Mouse (Mus musculus) kidney, adult 2 months (tissue): ENCODE measurements around the gene Gsk3a. TPM values are rescaled to one million over a fixed set of nuclear protein-coding genes. Genes with fewer than 3 reads are reported as not detected.

Experiments
- DNase-seq: peaks from one replicate; pipeline ENCODE4 v3.0.0; 2021
- H3K27ac ChIP-seq: fragments of 200-500 bp; 2 replicates; pipeline ENCODE4 v1.5.1; 2012; ENCODE audit warnings: low read depth, low read length, control low read depth, inconsistent platforms; ENCODE audit not compliant: insufficient read depth
- H3K27me3 ChIP-seq: fragments of 200-500 bp; replicated peaks from 2 replicates; pipeline ENCODE4 v1.6.1; 2012; ENCODE audit warnings: mild to moderate bottlenecking, moderate library complexity, low read length, inconsistent platforms; ENCODE audit not compliant: control insufficient read depth, insufficient read depth
- H3K36me3 ChIP-seq: fragments of 200-500 bp; 2 replicates; pipeline ENCODE4 v1.6.1; 2012; ENCODE audit warnings: mild to moderate bottlenecking, moderate library complexity, low read length, inconsistent platforms; ENCODE audit not compliant: control insufficient read depth, insufficient read depth
- H3K4me1 ChIP-seq: fragments of 200-500 bp; 2 replicates; pipeline ENCODE4 v1.6.1; 2011; ENCODE audit warnings: low read length; ENCODE audit not compliant: control insufficient read depth, insufficient read depth
- H3K4me3 ChIP-seq: fragments of 200-500 bp; 2 replicates; pipeline ENCODE4 v1.5.1; 2011; ENCODE audit warnings: mild to moderate bottlenecking, low read depth, low read length, control low read depth; ENCODE audit not compliant: insufficient read depth
- CTCF ChIP-seq: fragments of 200-500 bp; conservative IDR thresholded peaks from 2 replicates; pipeline ENCODE4 v1.5.1; 2011; ENCODE audit warnings: low read depth, mild to moderate bottlenecking, control low read depth, low read length, moderate library complexity, mixed read lengths; ENCODE audit not compliant: insufficient read depth, insufficient read length
- POLR2A ChIP-seq: fragments of 200-500 bp; IDR thresholded peaks from one replicate; pipeline ENCODE4 v1.6.1; 2011; ENCODE audit warnings: low read depth, low read length, control low read depth
- WGBS: fragments of 180-500 bp; shearing (Covaris S2); methylation state at CpG from one replicate; pipeline ENCODE4 v1.1.7; 2018; 5-methylcytosine and 5-hydroxymethylcytosine counted together
- polyA plus RNA-seq: library from polyadenylated mRNA; depleted of rRNA; stranded (reverse); fragments of >200 nt; gene quantifications from 2 replicates; pipeline ENCODE4 v1.2.3, GENCODE M21; 2012

Gsk3a gene
- polyA plus RNA-seq, 1 experiment, result 128 TPM

- DNase-seq, result no peak
- 82% methylated on average over 10 of the region's 10 CpGs for WGBS
Measured at GRCm38 (mm10) chr7:25222275-25222967, 15.2 kb downstream of the Gsk3a start.

GRCm38 (mm10) chr7:25221102-25221883 is 16.4 kb downstream of the Gsk3a start, which contains the start of gene Zfp526:
Zfp526 (plus strand) TSS chr7:25221425.
- TF ChIP-seq CTCF (no peak), POLR2A (no peak)
- no peaks in the 10 kb centered on the region for H3K36me3 ChIP-seq
- H3K27me3 ChIP-seq, result no peaks in the 10 kb centered on the region
- DNase-seq, result peak; percentile 99
- peak within 1 kb of the TSS; percentile 76 for H3K27ac ChIP-seq
- peak within 1 kb of the TSS; percentile 88 for H3K4me3 ChIP-seq
- WGBS, result under 1% methylated on average over 45 of the region's 45 CpGs
- peaks cover 13% of the 10 kb centered on the region for H3K4me1 ChIP-seq

More at GRCm38 (mm10) chr7:25222275-25222967, 15.2 kb downstream of the Gsk3a start:
- Histone ChIP-seq H3K27me3 (no peaks in the 10 kb centered on the region), H3K27ac (no peak overlapping the region), H3K4me1 (peaks cover 13% of the 10 kb centered on the region), H3K36me3 (no peaks in the 10 kb centered on the region), H3K4me3 (no peak overlapping the region)
- TF ChIP-seq POLR2A (no peak), CTCF (no peak)

- Histone ChIP-seq H3K36me3 (no peaks in the 10 kb centered on the region), H3K4me1 (peaks cover 13% of the 10 kb centered on the region), H3K27ac (peak within 1 kb of the TSS; percentile 76), H3K27me3 (no peaks in the 10 kb centered on the region), H3K4me3 (peak within 1 kb of the TSS; percentile 88)
- TF ChIP-seq CTCF, result no peak
- TF ChIP-seq POLR2A, result no peak
- 2% methylated on average over 20 of the region's 20 CpGs for WGBS
- peak; percentile 63 for DNase-seq
Measured at GRCm38 (mm10) chr7:25220457-25221101, 17.1 kb downstream of the Gsk3a start, which contains the start of gene Dedd2. Dedd2 (minus strand) TSS chr7:25220615.

- no peaks in the 10 kb centered on the region for H3K27me3 ChIP-seq
- H3K4me3 ChIP-seq, result peak overlapping the region; percentile 86
- peaks cover 13% of the 10 kb centered on the region for H3K4me1 ChIP-seq
- 2% methylated on average over 31 of the region's 31 CpGs for WGBS
- peak overlapping the region; percentile 69 for H3K27ac ChIP-seq
- TF ChIP-seq CTCF (no peak), POLR2A (peak; percentile 86)
- DNase-seq, result peak; percentile 99
- no peaks in the 10 kb centered on the region for H3K36me3 ChIP-seq
Measured at GRCm38 (mm10) chr7:25219756-25220456, 17.7 kb downstream of the Gsk3a start.

- DNase-seq, result no peak
- Histone ChIP-seq H3K27me3 (no peaks in the 10 kb centered on the region), H3K36me3 (no peaks in the 10 kb centered on the region), H3K4me1 (peaks cover 13% of the 10 kb centered on the region), H3K4me3 (peak overlapping the region; percentile 86), H3K27ac (peak overlapping the region; percentile 69)
- no peak for TF ChIP-seq POLR2A
- TF ChIP-seq CTCF, result no peak
- WGBS, result 1% methylated on average over 16 of the region's 16 CpGs
Measured at GRCm38 (mm10) chr7:25219416-25219750, 18.3 kb downstream of the Gsk3a start.

- 3% methylated on average over 53 of the region's 53 CpGs for WGBS
- Histone ChIP-seq H3K27ac (peak overlapping the region; percentile 69), H3K4me3 (peak overlapping the region; percentile 86), H3K27me3 (no peaks in the 10 kb centered on the region), H3K4me1 (peaks cover 13% of the 10 kb centered on the region), H3K36me3 (no peaks in the 10 kb centered on the region)
- no peak for TF ChIP-seq POLR2A
- 0 out of 2 replicates have a peak, but pooled peaks have one; percentile 7 for TF ChIP-seq CTCF
- DNase-seq, result peak; percentile 51
Measured at GRCm38 (mm10) chr7:25218705-25219415, 18.8 kb downstream of the Gsk3a start.
